In the genomic region with DNA sequence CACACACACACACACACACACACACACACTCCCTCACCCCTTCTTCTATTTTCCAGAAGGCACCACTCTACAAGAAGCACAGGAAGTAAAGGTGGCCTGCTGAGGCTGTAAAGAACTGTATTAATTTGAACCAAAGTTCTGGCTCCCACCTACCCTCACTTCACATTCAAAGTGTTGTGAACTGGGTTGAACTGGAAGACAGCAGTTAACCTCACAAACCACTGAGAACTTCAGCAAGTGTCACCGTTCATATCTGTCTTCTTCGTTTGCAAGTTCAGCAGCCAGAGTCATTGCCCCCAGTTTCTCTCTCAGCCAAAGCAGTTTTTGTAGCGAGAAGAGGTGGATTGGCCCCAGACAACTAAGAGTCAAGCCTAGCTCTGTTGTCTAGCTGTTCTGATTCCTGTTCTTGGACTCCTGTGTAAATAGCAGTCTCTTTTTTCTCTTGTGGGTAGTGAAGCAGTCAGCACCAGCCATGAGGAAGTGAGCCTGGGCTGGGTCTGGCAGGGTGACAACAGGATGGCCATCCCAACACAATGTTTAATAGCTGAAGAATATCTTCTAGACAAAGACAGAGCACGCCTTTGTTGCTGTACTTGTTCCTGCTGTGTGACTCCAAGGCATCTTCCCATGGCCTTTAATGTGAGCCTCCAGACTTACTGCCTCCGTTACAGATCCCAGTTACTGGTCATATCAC, we compare ENCODE assay signal across 28 mouse cellular contexts.
A peak's percentile ranks its signal among the peaks of the same experiment; 100 is the strongest.
DNase-seq lines count a peak whose midpoint lies in the region; ATAC-seq and TF ChIP-seq lines count a peak whose summit lies in the region.
"Had no signal": no experiment of that assay in that cellular context is flagged by ENCODE, and none has a peak within 500 bp of the region (broad histone marks: within the 10 kb centered on the region; RNA-seq: fewer than 3 reads in every experiment).

No protein-coding gene starts in this region.

- H3K27ac ChIP-seq in kidney, adult 2 months (ENCODE audit: insufficient read depth, low read depth, low read length) = no peak overlapping the region
- no peak overlapping the region for H3K27ac ChIP-seq in kidney, embryonic 14.5 days (ENCODE audit: low read depth, low read length)
- H3K27ac ChIP-seq in CH12.LX (ENCODE audit: insufficient read depth, low read depth) = no peak overlapping the region
- H3K27ac ChIP-seq: embryonic facial prominence, embryonic 10.5 days; embryonic facial prominence, embryonic 15.5 days; forebrain, embryonic 13.5 days; hindbrain, embryonic 14.5 days; layer of hippocampus, adult 2 months; liver, embryonic 12.5 days; macrophage had no signal

- in situ Hi-C loops in CH12.LX (cut with MboI; ENCODE audit: low pct_ligation_motif_present, low pct_unique_long_range_greater_than_20kb, low sequenced_read_pairs) = no loop called here

- H3K36me3 ChIP-seq in kidney, adult 2 months (ENCODE audit: control insufficient read depth, insufficient read depth, low read length) = no peaks in the 10 kb centered on the region
- H3K36me3 ChIP-seq in kidney, embryonic 14.5 days (ENCODE audit: control insufficient read depth, insufficient read depth, low read length) = no peaks in the 10 kb centered on the region
- peaks cover 14 to 54% of the 10 kb centered on the region in 2 experiments for H3K36me3 ChIP-seq in CH12.LX (replicated peaks in 1 of 2; ENCODE audit: control insufficient read depth in 1 of 2, insufficient read depth in 1 of 2, low read length in 1 of 2)
- H3K36me3 ChIP-seq: embryonic facial prominence, embryonic 10.5 days; embryonic facial prominence, embryonic 15.5 days; liver, embryonic 12.5 days had no signal

- H3K79me2 ChIP-seq in CH12.LX (replicated peaks; ENCODE audit: control insufficient read depth, extremely low read depth, insufficient read depth, poor library complexity, severe bottlenecking) = no peaks in the 10 kb centered on the region; the same call in 1 of the 2 replicates

- H3K9me3 ChIP-seq in kidney, embryonic 14.5 days (ENCODE audit: control insufficient read depth, low read length) = no peaks in the 10 kb centered on the region
- no peaks in the 10 kb centered on the region for H3K9me3 ChIP-seq in CH12.LX (replicated peaks; ENCODE audit: low read length)
- H3K9me3 ChIP-seq: embryonic facial prominence, embryonic 10.5 days; embryonic facial prominence, embryonic 15.5 days; forebrain, embryonic 13.5 days; liver, embryonic 12.5 days had no signal

- no peak for ATAC-seq in kidney, embryonic 14.5 days (ENCODE audit: low FRiP score, low TSS enrichment)
- peak; percentile 68 to 71; a peak in 3 of 4 replicates for ATAC-seq in hematopoietic stem cell, adult 5-6 weeks (replicated peaks in 1 of 2; ENCODE audit: insufficient read depth in 1 of 2, low FRiP score in 2 of 2, low TSS enrichment in 1 of 2, low read depth in 1 of 2, poor library complexity in 2 of 2, severe bottlenecking in 2 of 2)
- ATAC-seq: forebrain, embryonic 13.5 days; intestine, postnatal 0 days; liver, embryonic 12.5 days; liver, postnatal 0 days had no signal

- H3K4me2 ChIP-seq in kidney, embryonic 14.5 days (replicated peaks; ENCODE audit: low read depth, low read length) = no peak overlapping the region
- no peak overlapping the region for H3K4me2 ChIP-seq in CH12.LX (ENCODE audit: insufficient read depth, low read depth, poor library complexity, severe bottlenecking)
- H3K4me2 ChIP-seq: embryonic facial prominence, embryonic 15.5 days; forebrain, embryonic 13.5 days; heart, embryonic 11.5 days; hindbrain, embryonic 14.5 days; liver, embryonic 12.5 days had no signal

- H3K9ac ChIP-seq in kidney, embryonic 14.5 days (ENCODE audit: low read depth, low read length) = no peak overlapping the region
- no peak overlapping the region for H3K9ac ChIP-seq in CH12.LX (ENCODE audit: insufficient read depth, low read depth)
- H3K9ac ChIP-seq: embryonic facial prominence, embryonic 15.5 days; forebrain, embryonic 13.5 days; hindbrain, embryonic 14.5 days; liver, embryonic 12.5 days; liver, postnatal 0 days had no signal

- no peak for TF ChIP-seq RAD21 in CH12.LX (IDR thresholded peaks at IDR 0.05; ENCODE audit: low read depth, low read length)

- dilution Hi-C loops in CH12.LX (cut with MboI; ENCODE audit: extremely low pct_ligation_motif_present, extremely low pct_unique_long_range_greater_than_20kb, low sequenced_read_pairs) = no loop called here

- DNase-seq in kidney, adult 2 months = peak; percentile 3
- peak; percentile 17 for DNase-seq in CH12.LX (ENCODE audit: extremely low read depth)
- DNase-seq in lung, postnatal 4 days = peak; percentile 32 to 58
- no peak for DNase-seq in adipocyte (ENCODE audit: low spot score)
- no peak for DNase-seq in layer of hippocampus, postnatal 25 days (ENCODE audit: extremely low spot score in 1 of 2, low spot score in 1 of 2)
- DNase-seq: adrenal gland, postnatal 25 days; cerebellum, adult 11-12 months; cerebellum, postnatal 14 days; gastrocnemius, postnatal 14 days; heart, adult 18-20 months; heart, postnatal 36 days; left cerebral cortex, postnatal 4 days; liver, postnatal 0 days; midbrain, embryonic 14.5 days; retina, postnatal 1 day; right cerebral cortex, postnatal 14 days; thymus, postnatal 14 days had no signal

- no peaks in the 10 kb centered on the region for H3K4me1 ChIP-seq in kidney, adult 2 months (ENCODE audit: control insufficient read depth, insufficient read depth, low read length)
- no peaks in the 10 kb centered on the region for H3K4me1 ChIP-seq in kidney, embryonic 14.5 days (ENCODE audit: control insufficient read depth, insufficient read depth, low read length)
- peaks cover 3 to 18% of the 10 kb centered on the region in 2 experiments; a peak in 3 of 4 replicates for H3K4me1 ChIP-seq in CH12.LX (ENCODE audit: control insufficient read depth in 1 of 2, insufficient read depth in 2 of 2)
- H3K4me1 ChIP-seq: liver, embryonic 12.5 days had no signal

- no peak for TF ChIP-seq POLR2A in kidney, adult 2 months (IDR thresholded peaks at IDR 0.05; ENCODE audit: low read depth, low read length)
- TF ChIP-seq POLR2A in CH12.LX (IDR thresholded peaks at IDR 0.05; ENCODE audit: low read depth, low read length) = no peak

- TF ChIP-seq CTCF in kidney, adult 2 months (conservative IDR thresholded peaks at IDR 0.05; ENCODE audit: insufficient read depth, insufficient read length, low read depth, low read length) = no peak
- no peak for TF ChIP-seq CTCF in CH12.LX (conservative IDR thresholded peaks at IDR 0.05 in 1 of 2, IDR thresholded peaks at IDR 0.05 in 1 of 2; ENCODE audit: low read depth in 2 of 2, low read length in 2 of 2)

- no peaks in the 10 kb centered on the region; the same call in 1 of the 2 replicates for H3K27me3 ChIP-seq in kidney, adult 2 months (replicated peaks; ENCODE audit: control insufficient read depth, insufficient read depth, low read length)
- no peaks in the 10 kb centered on the region for H3K27me3 ChIP-seq in kidney, embryonic 14.5 days (ENCODE audit: control insufficient read depth, insufficient read depth, low read length)
- H3K27me3 ChIP-seq in CH12.LX (replicated peaks) = no peaks in the 10 kb centered on the region
- H3K27me3 ChIP-seq: embryonic facial prominence, embryonic 15.5 days; forebrain, embryonic 13.5 days; liver, embryonic 12.5 days had no signal

- 82% methylated on average over 5 of the region's 5 CpGs for WGBS in kidney, adult 2 months
- 91% methylated on average over 5 of the region's 5 CpGs for WGBS in kidney, embryonic 14.5 days

- no peak overlapping the region for H3K4me3 ChIP-seq in kidney, adult 2 months (ENCODE audit: insufficient read depth, low read depth, low read length)
- H3K4me3 ChIP-seq in kidney, embryonic 14.5 days (ENCODE audit: low read length) = no peak overlapping the region
- H3K4me3 ChIP-seq in CH12.LX (replicated peaks in 1 of 3; ENCODE audit: low read depth in 2 of 3, low read length in 2 of 3, poor library complexity in 1 of 3) = no peak overlapping the region
- H3K4me3 ChIP-seq: embryonic facial prominence, embryonic 10.5 days; embryonic facial prominence, embryonic 15.5 days; forebrain, embryonic 13.5 days; layer of hippocampus, adult 2 months; liver, embryonic 12.5 days had no signal

- TF ChIP-seq EP300 in CH12.LX (IDR thresholded peaks at IDR 0.05; ENCODE audit: low read length) = no peak

TF ChIP-seq in CH12.LX, 34 proteins besides CTCF, POLR2A, EP300 and RAD21:
- TF ChIP-seq GABPA (IDR thresholded peaks at IDR 0.05; ENCODE audit: insufficient replicate concordance, low read depth, low read length) (no peak), ELF1 (IDR thresholded peaks at IDR 0.05; ENCODE audit: low read depth, low read length) (no peak), KAT2A (IDR thresholded peaks at IDR 0.05; ENCODE audit: insufficient replicate concordance, low read length) (no peak), UBTF (IDR thresholded peaks at IDR 0.05; ENCODE audit: low read depth, low read length) (no peak), NELFE (IDR thresholded peaks at IDR 0.05; ENCODE audit: low read depth, low read length) (no peak), SMC3 (IDR thresholded peaks at IDR 0.05; ENCODE audit: low read depth, low read length) (no peak), HCFC1 (IDR thresholded peaks at IDR 0.05; ENCODE audit: low read depth, low read length) (no peak), SIN3A (IDR thresholded peaks at IDR 0.05; ENCODE audit: low read length) (no peak), PAX5 (IDR thresholded peaks at IDR 0.05; ENCODE audit: low read length) (no peak), E2F4 (IDR thresholded peaks at IDR 0.05; ENCODE audit: insufficient replicate concordance, low read depth, low read length) (no peak), JUND (conservative IDR thresholded peaks at IDR 0.05; ENCODE audit: low read depth, low read length) (no peak), JUN (IDR thresholded peaks at IDR 0.05; ENCODE audit: insufficient read depth, low read depth, low read length) (no peak), ZMIZ1 (IDR thresholded peaks at IDR 0.05; ENCODE audit: low read depth, low read length) (no peak), RCOR1 (conservative IDR thresholded peaks at IDR 0.05; ENCODE audit: low read depth, low read length) (no peak), MEF2A (IDR thresholded peaks at IDR 0.05; ENCODE audit: borderline replicate concordance, low read depth, low read length) (no peak), USF1 (IDR thresholded peaks at IDR 0.05; ENCODE audit: low read depth, low read length) (no peak), POLR2AphosphoS2 (IDR thresholded peaks at IDR 0.05; ENCODE audit: low read depth, low read length) (no peak), MXI1 (IDR thresholded peaks at IDR 0.05; ENCODE audit: low read depth, low read length) (no peak), BHLHE40 (IDR thresholded peaks at IDR 0.05; ENCODE audit: low read depth, low read length) (no peak)

Comparison
In these comparisons a context has a peak if more than half of its experiments do, and no peak if none do; other contexts are left out.
1. DNase-seq: peak in kidney, adult 2 months (single experiment), CH12.LX (single experiment) and lung, postnatal 4 days (2 of 2); none in adipocyte (single experiment) and layer of hippocampus, postnatal 25 days (0 of 2).